ENCODE assay signal across 25 mouse cellular contexts in genomic region chr17:16101548-16101947, GRCm38 (mm10).
DNase-seq lines count a peak whose midpoint lies in the region; ATAC-seq and TF ChIP-seq lines count a peak whose summit lies in the region.
"Had no signal": no experiment of that assay in that cellular context is flagged by ENCODE, and none has a peak within 500 bp of the region (broad histone marks: within the 10 kb centered on the region; RNA-seq: fewer than 3 reads in every experiment).

No protein-coding gene starts in this region.

- H3K4me3 ChIP-seq in kidney, postnatal 0 days (replicated peaks; ENCODE audit: low read depth, low read length): no peak overlapping the region
- H3K4me3 ChIP-seq in lung, embryonic 14.5 days (ENCODE audit: low read depth, low read length): no peak overlapping the region
- no peak overlapping the region for H3K4me3 ChIP-seq in limb, embryonic 14.5 days (replicated peaks; ENCODE audit: low read length)
- H3K4me3 ChIP-seq in hindbrain, embryonic 10.5 days: no peak overlapping the region
- H3K4me3 ChIP-seq: embryonic facial prominence, embryonic 13.5 days; forebrain, embryonic 13.5 days; forebrain, embryonic 15.5 days had no signal

- no peaks in the 10 kb centered on the region for H3K27me3 ChIP-seq in kidney, postnatal 0 days (ENCODE audit: insufficient read depth, low read length)
- no peaks in the 10 kb centered on the region for H3K27me3 ChIP-seq in lung, embryonic 14.5 days (ENCODE audit: insufficient read depth, low read length)
- no peaks in the 10 kb centered on the region for H3K27me3 ChIP-seq in limb, embryonic 14.5 days (ENCODE audit: control insufficient read depth, insufficient read depth, low read length)
- no peaks in the 10 kb centered on the region for H3K27me3 ChIP-seq in hindbrain, embryonic 10.5 days (ENCODE audit: insufficient read depth, poor library complexity, severe bottlenecking)
- H3K27me3 ChIP-seq: CH12.LX; embryonic facial prominence, embryonic 13.5 days; forebrain, embryonic 13.5 days; forebrain, embryonic 15.5 days had no signal

- H3K36me3 ChIP-seq in kidney, postnatal 0 days (ENCODE audit: insufficient read depth, low read length): no peaks in the 10 kb centered on the region
- no peaks in the 10 kb centered on the region for H3K36me3 ChIP-seq in lung, embryonic 14.5 days (ENCODE audit: insufficient read depth)
- H3K36me3 ChIP-seq in limb, embryonic 14.5 days (ENCODE audit: control insufficient read depth, insufficient read depth, low read length): no peaks in the 10 kb centered on the region
- H3K36me3 ChIP-seq in hindbrain, embryonic 10.5 days: no peaks in the 10 kb centered on the region
- H3K36me3 ChIP-seq: embryonic facial prominence, embryonic 13.5 days; forebrain, embryonic 15.5 days; G1E had no signal

- no peaks in the 10 kb centered on the region for H3K9me3 ChIP-seq in kidney, postnatal 0 days (replicated peaks; ENCODE audit: low read length)
- H3K9me3 ChIP-seq in lung, embryonic 14.5 days (ENCODE audit: low read depth, low read length): no peaks in the 10 kb centered on the region
- no peaks in the 10 kb centered on the region for H3K9me3 ChIP-seq in limb, embryonic 14.5 days (ENCODE audit: control insufficient read depth, low read length)
- no peaks in the 10 kb centered on the region for H3K9me3 ChIP-seq in hindbrain, embryonic 10.5 days
- H3K9me3 ChIP-seq: embryonic facial prominence, embryonic 13.5 days; forebrain, embryonic 13.5 days; forebrain, embryonic 15.5 days; G1E had no signal

- no peak overlapping the region for H3K9ac ChIP-seq in kidney, postnatal 0 days (ENCODE audit: low read depth, low read length)
- H3K9ac ChIP-seq in lung, embryonic 14.5 days: no peak overlapping the region
- H3K9ac ChIP-seq in limb, embryonic 14.5 days (ENCODE audit: low read depth, low read length, severe bottlenecking): no peak overlapping the region
- H3K9ac ChIP-seq: embryonic facial prominence, embryonic 13.5 days; forebrain, embryonic 13.5 days; forebrain, embryonic 15.5 days; forebrain, postnatal 0 days had no signal

- TF ChIP-seq CTCF in kidney, postnatal 0 days (IDR thresholded peaks at IDR 0.05; ENCODE audit: low read depth): no peak
- TF ChIP-seq CTCF in lung, embryonic 14.5 days (IDR thresholded peaks at IDR 0.05; ENCODE audit: low read depth): no peak

- no peak overlapping the region for H3K4me2 ChIP-seq in kidney, postnatal 0 days (ENCODE audit: low read length)
- H3K4me2 ChIP-seq in lung, embryonic 14.5 days: no peak overlapping the region
- H3K4me2 ChIP-seq in limb, embryonic 14.5 days (replicated peaks; ENCODE audit: low read depth, low read length, severe bottlenecking): no peak overlapping the region
- H3K4me2 ChIP-seq: embryonic facial prominence, embryonic 13.5 days; forebrain, embryonic 13.5 days; forebrain, embryonic 15.5 days had no signal

- ATAC-seq in kidney, postnatal 0 days (replicated peaks; ENCODE audit: low FRiP score, low read depth): no peak
- ATAC-seq in lung, embryonic 14.5 days (ENCODE audit: insufficient read depth): no peak
- ATAC-seq in limb, embryonic 14.5 days (ENCODE audit: low FRiP score, low read depth): peak; percentile 67
- ATAC-seq: activated CD4-positive, CD25-positive, alpha-beta regulatory T cell, adult 4 months; CD4-positive, CD25-positive, alpha-beta regulatory T cell, adult 4 months; forebrain, embryonic 13.5 days; forebrain, embryonic 15.5 days; forebrain, postnatal 0 days; Patski had no signal

- peak; percentile 1 for DNase-seq in kidney, postnatal 0 days (ENCODE audit: low spot score)
- no peak for DNase-seq in kidney, adult 8-10 months
- peak; percentile 15 for DNase-seq in lung, embryonic 14.5 days
- no peak for DNase-seq in lung, postnatal 25 days (ENCODE audit: low spot score)
- DNase-seq in 3T3-L1 (ENCODE audit: low read depth, low spot score): peak; percentile 23
- peak; percentile 27 for DNase-seq in limb, embryonic 14.5 days (ENCODE audit: low spot score)
- DNase-seq in hindbrain, embryonic 10.5 days (ENCODE audit: low spot score): no peak
- DNase-seq: adrenal gland, adult 8-10 months; adrenal gland, postnatal 14 days; adrenal gland, postnatal 36 days; B cell, adult 2 months; cerebellum, adult 11-12 months; cerebellum, adult 2 months; cerebellum, adult 9-10 months; cerebellum, postnatal 10 days; cerebellum, postnatal 25 days; forebrain, postnatal 0 days had no signal

- no peak for TF ChIP-seq POLR2A in limb, embryonic 14.5 days (IDR thresholded peaks at IDR 0.05; ENCODE audit: borderline replicate concordance, extremely low read depth, insufficient read depth, insufficient read length)

- WGBS in kidney, postnatal 0 days: 39% methylated on average over 2 of the region's 2 CpGs
- WGBS in lung, embryonic 14.5 days: 42% methylated on average over 2 of the region's 2 CpGs
- 28% methylated on average over 2 of the region's 2 CpGs for WGBS in limb, embryonic 14.5 days
- WGBS in hindbrain, embryonic 10.5 days: 86% methylated on average over 2 of the region's 2 CpGs

- no peaks in the 10 kb centered on the region for H3K4me1 ChIP-seq in kidney, postnatal 0 days (replicated peaks; ENCODE audit: insufficient read depth, low read length)
- H3K4me1 ChIP-seq in lung, embryonic 14.5 days (ENCODE audit: insufficient read depth): no peaks in the 10 kb centered on the region
- no peaks in the 10 kb centered on the region for H3K4me1 ChIP-seq in limb, embryonic 14.5 days (ENCODE audit: control insufficient read depth, insufficient read depth, low read length)
- H3K4me1 ChIP-seq in hindbrain, embryonic 10.5 days (replicated peaks): no peaks in the 10 kb centered on the region
- H3K4me1 ChIP-seq: embryonic facial prominence, embryonic 13.5 days; forebrain, embryonic 13.5 days; forebrain, embryonic 15.5 days had no signal

- H3K27ac ChIP-seq in kidney, postnatal 0 days: no peak overlapping the region
- no peak overlapping the region for H3K27ac ChIP-seq in lung, embryonic 14.5 days (ENCODE audit: low read depth)
- no peak overlapping the region for H3K27ac ChIP-seq in limb, embryonic 14.5 days (replicated peaks; ENCODE audit: low read depth, low read length)
- no peak overlapping the region for H3K27ac ChIP-seq in hindbrain, embryonic 10.5 days
- H3K27ac ChIP-seq: embryonic facial prominence, embryonic 13.5 days; forebrain, embryonic 13.5 days; forebrain, embryonic 15.5 days had no signal

Comparison
In these comparisons a context has a peak if more than half of its experiments do, and no peak if none do; other contexts are left out.
1. DNase-seq: peak in kidney, postnatal 0 days (single experiment), lung, embryonic 14.5 days (single experiment), 3T3-L1 (single experiment) and limb, embryonic 14.5 days (single experiment); none in kidney, adult 8-10 months (0 of 2), lung, postnatal 25 days (single experiment) and hindbrain, embryonic 10.5 days (single experiment).